Mouse (Mus musculus) small intestine, adult 10 weeks (tissue): ENCODE measurements around the gene Clpb. TPM values are rescaled to one million over a fixed set of nuclear protein-coding genes. Genes with fewer than 3 reads are reported as not detected.

Experiments used
- polyA plus RNA-seq: library from polyadenylated mRNA; stranded (reverse); fragments of 350-450 nt; fragmentation: Illumina TruSeq; extraction: RNeasy Lipid Tissue Mini Kit (QIAGEN cat#74804); gene quantifications from one replicate; pipeline ENCODE4 v1.2.3, GENCODE M21; 2014; ENCODE audit warnings: low replicate concordance

Clpb gene
- 1.6 TPM for polyA plus RNA-seq

GRCm38 (mm10) chr7:101663514-101664159 lies at the start of gene Clpb:
Clpb (plus strand) TSS chr7:101663633.

GRCm38 (mm10) chr7:101817861-101818401 lies 154.5 kb downstream of the Clpb start, which contains the start of gene Phox2a:
Phox2a (plus strand) TSS chr7:101818313.

GRCm38 (mm10) chr7:101837606-101838471 lies 174.4 kb downstream of the Clpb start, which contains the start of gene Inppl1:
Inppl1 (minus strand) TSS chr7:101838229.

Other genes starting within 250 kb of the Clpb start
- 0.41 TPM for gene Pde2a, start 241.9 kb upstream of the Clpb start, polyA plus RNA-seq
- 12.0 TPM for gene Art2b, start 78.0 kb upstream of the Clpb start, polyA plus RNA-seq
- gene Phox2a, start 154.7 kb downstream of the Clpb start, polyA plus RNA-seq: not detected
- gene Inppl1, start 174.6 kb downstream of the Clpb start, polyA plus RNA-seq: 31.7 TPM
- gene Folr2, start 193.6 kb downstream of the Clpb start, polyA plus RNA-seq: not detected
- 9.5 TPM for gene Anapc15, start 200.1 kb downstream of the Clpb start, polyA plus RNA-seq
- gene Folr1, start 207.2 kb downstream of the Clpb start, polyA plus RNA-seq: not detected
- 6.5 TPM for gene Lamtor1, start 242.3 kb downstream of the Clpb start, polyA plus RNA-seq
- gene Tomt, start 242.7 kb downstream of the Clpb start, polyA plus RNA-seq: not detected